Mouse (Mus musculus) left cerebral cortex, postnatal 10 days (tissue): ENCODE measurements around the gene Fat1. TPM values are rescaled to one million over a fixed set of nuclear protein-coding genes. Genes with fewer than 3 reads are reported as not detected.
A peak's percentile ranks its signal among the peaks of the same experiment; 100 is the strongest.
"Not testable (repeated sequence)": the region's sequence is repeated elsewhere in the genome, so short reads cannot be mapped to it uniquely, and the experiment has no call there.

Source experiments
- DNase-seq, 2 experiments: peaks; one replicate each; pipeline ENCODE4 v3.0.0; 2021 to 2022; ENCODE audit warnings: low spot score in 2 of 2, mixed read lengths in 1 of 2; ENCODE audit errors: extremely low spot score in 1 of 2
- intact Hi-C: fragments of 180-260 bp; cut with DNase I; formaldehyde crosslinking; loops from one replicate; pipeline ENCODE4 v1.15.1; 2025
- total RNA-seq, 2 experiments: library from RNA; stranded (reverse); gene quantifications; 2 replicates each; pipeline ENCODE4 v1.2.3; 2021

Gene Fat1
- total RNA-seq, 2 experiments from 2014 or later = 37.0 to 42.9 TPM

GRCm38 (mm10) chr8:45051236-45051635 is 116.0 kb downstream of the Fat1 start:
- no peak for DNase-seq
- intact Hi-C loops = no loop called here

GRCm38 (mm10) chr8:45052205-45052604 is 117.0 kb downstream of the Fat1 start:
- intact Hi-C loops = no loop called here
- no peak for DNase-seq

GRCm38 (mm10) chr8:45052618-45053017 is 117.4 kb downstream of the Fat1 start:
- intact Hi-C loops = no loop called here
- DNase-seq = no peak

- intact Hi-C loops = no loop called here
- no peak for DNase-seq
Measured at GRCm38 (mm10) chr8:45055500-45055899, 120.3 kb downstream of the Fat1 start.

- intact Hi-C loops = no loop called here
- no peak for DNase-seq
Measured at GRCm38 (mm10) chr8:45056810-45057209, 121.6 kb downstream of the Fat1 start.

- intact Hi-C loops = no loop called here
- DNase-seq = no peak
Measured at GRCm38 (mm10) chr8:45060083-45060482, 124.8 kb downstream of the Fat1 start.

- no peak for DNase-seq
- intact Hi-C loops = no loop called here
Measured at GRCm38 (mm10) chr8:45062311-45062710, 127.1 kb downstream of the Fat1 start.

- no peak for DNase-seq
- intact Hi-C loops = no loop called here
Measured at GRCm38 (mm10) chr8:45062982-45063924, 128.0 kb downstream of the Fat1 start.

- no peak for DNase-seq
- intact Hi-C loops = no loop called here
Measured at GRCm38 (mm10) chr8:45064197-45064869, 129.1 kb downstream of the Fat1 start.

- intact Hi-C loops, DNase-seq: not testable (repeated sequence)
Measured at GRCm38 (mm10) chr8:45065391-45065790, 130.1 kb downstream of the Fat1 start.

- intact Hi-C loops = loop anchor here (2.0 kb wide), 1 partner anchor 168 kb away; no protein-coding TSS in a partner anchor
- DNase-seq = peak; percentile 86 to 90
Measured at GRCm38 (mm10) chr8:45068759-45069386, 133.6 kb downstream of the Fat1 start, which contains the start of gene Mtnr1a. Mtnr1a (plus strand) TSS chr8:45069137.

- intact Hi-C loops = no loop called here
- DNase-seq = no peak
Measured at GRCm38 (mm10) chr8:45070949-45071348, 135.7 kb downstream of the Fat1 start.

- no peak for DNase-seq
- intact Hi-C loops = no loop called here
Measured at GRCm38 (mm10) chr8:45080850-45081249, 145.6 kb downstream of the Fat1 start.

- DNase-seq = no peak
- intact Hi-C loops = no loop called here
Measured at GRCm38 (mm10) chr8:45093599-45093998, 158.4 kb downstream of the Fat1 start.

Other genes with a start within 250 kb of the Fat1 start
- not detected for gene Mtnr1a, start 133.7 kb downstream of the Fat1 start, total RNA-seq